Mouse (Mus musculus) heart, postnatal 0 days (tissue): ENCODE data around the gene Gm21887.
"Not testable (repeated sequence)": the region's sequence is repeated elsewhere in the genome, so short reads cannot be mapped to it uniquely, and the experiment has no call there.

ENCODE experiments used
- CTCF ChIP-seq: IDR thresholded peaks from 2 replicates; pipeline ENCODE4 v1.5.1; 2016; ENCODE audit warnings: antibody characterized with exemption, control low read depth, low read depth
- EP300 ChIP-seq: IDR thresholded peaks from 2 replicates; pipeline ENCODE4 v1.6.1; 2016; ENCODE audit warnings: antibody characterized with exemption, low read depth

DNA sequence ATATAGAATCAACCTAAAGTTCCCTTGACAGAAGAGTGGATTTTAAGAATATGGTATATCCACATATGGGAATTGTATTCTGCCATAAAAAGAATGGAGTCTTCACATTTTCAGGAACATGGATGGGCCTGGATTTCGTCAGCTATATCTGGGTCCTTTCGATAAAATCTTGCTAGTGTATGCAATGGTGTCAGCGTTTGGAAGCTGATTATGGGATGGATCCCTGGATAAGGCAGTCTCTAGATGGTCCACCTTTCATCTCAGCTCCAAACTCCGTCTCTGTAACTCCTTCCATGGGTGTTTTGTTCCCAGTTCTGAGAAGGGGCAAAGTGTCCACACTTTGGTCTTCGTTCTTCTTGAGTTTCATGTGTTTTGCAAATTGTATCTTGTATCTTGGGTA lies 33.1 kb upstream of the Gm21887 start:
- TF ChIP-seq CTCF, EP300: not testable (repeated sequence)
